Mouse (Mus musculus) heart, embryonic 10.5 days (tissue): Measurements from ENCODE around the gene Cxadr. TPM values are rescaled to one million over a fixed set of nuclear protein-coding genes. Genes with fewer than 3 reads are reported as not detected.

ENCODE experiments used
- DNase-seq: peaks from one replicate; pipeline ENCODE4 v3.0.0-alpha.2; 2017; ENCODE audit warnings: low spot score
- H3K27ac ChIP-seq: fragments of 300-500 bp; sonication (generic); 2 replicates; pipeline ENCODE4 v1.5.1; 2016; ENCODE audit warnings: mild to moderate bottlenecking
- H3K27me3 ChIP-seq: fragments of 300-500 bp; sonication (generic); 2 replicates; pipeline ENCODE4 v1.6.1; 2016; ENCODE audit warnings: mild to moderate bottlenecking; ENCODE audit not compliant: poor library complexity, insufficient read depth, severe bottlenecking
- H3K36me3 ChIP-seq: fragments of 300-500 bp; sonication (generic); 2 replicates; pipeline ENCODE4 v1.6.1; 2016; ENCODE audit warnings: mild to moderate bottlenecking, moderate library complexity
- H3K4me1 ChIP-seq: fragments of 300-500 bp; sonication (generic); 2 replicates; pipeline ENCODE4 v1.6.1; 2016; ENCODE audit warnings: mild to moderate bottlenecking
- H3K4me3 ChIP-seq: fragments of 300-500 bp; sonication (generic); 2 replicates; pipeline ENCODE4 v1.5.1; 2016; ENCODE audit warnings: mild to moderate bottlenecking, moderate library complexity
- H3K9me3 ChIP-seq: fragments of 300-500 bp; sonication (generic); 2 replicates; pipeline ENCODE4 v1.6.1; 2016; ENCODE audit warnings: mild to moderate bottlenecking, moderate library complexity
- WGBS: fragments of 180-500 bp; shearing (Covaris S2); methylation state at CpG from one replicate; pipeline ENCODE4 v1.1.7; 2016; 5-methylcytosine and 5-hydroxymethylcytosine counted together
- polyA plus RNA-seq: library from polyadenylated mRNA; unstranded; fragments of >200 nt; fragmentation: Nextera tagmentation; extraction: Ambion mirVana; gene quantifications from 2 replicates; pipeline ENCODE4 v1.2.1, GENCODE M21; 2016

Cxadr gene
- 27.9 and 35.9 TPM in 2 replicates for polyA plus RNA-seq

DNA sequence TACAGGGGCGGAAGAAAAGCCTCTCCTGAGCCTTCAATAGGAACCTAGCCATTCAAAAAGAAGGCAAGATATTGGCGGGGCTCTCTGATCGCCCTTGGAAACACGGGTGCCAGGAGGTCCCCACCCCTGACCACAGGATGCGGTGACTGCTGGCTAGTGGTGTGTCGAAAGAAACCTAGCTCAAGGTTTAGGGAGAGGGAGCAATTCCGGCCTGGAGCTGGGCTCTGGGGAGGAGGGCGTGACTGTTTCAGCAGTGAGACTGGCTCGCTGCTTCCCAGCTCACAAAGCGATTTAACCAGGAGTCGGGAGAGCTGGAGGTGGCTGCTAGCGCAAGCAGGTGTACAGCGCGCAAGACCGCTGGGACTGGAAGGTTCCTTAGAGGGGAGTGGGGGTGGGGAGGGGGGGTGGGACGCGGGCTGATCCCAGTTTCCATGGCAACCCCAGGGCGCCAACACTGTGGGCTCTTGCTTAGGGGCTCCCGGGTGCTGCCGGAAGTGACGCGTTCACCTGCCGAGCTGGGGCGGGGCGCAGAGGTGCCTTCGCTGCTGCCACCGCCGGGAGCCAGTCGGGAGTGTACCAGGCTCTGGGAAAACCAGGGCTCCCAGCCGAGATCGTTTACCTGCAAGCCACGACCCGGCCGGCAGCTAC is at the start of gene Cxadr:
Gene Cxadr, plus strand, starts transcription at position 307 of the 648 bp plus-strand sequence.
- peak; percentile 95 for DNase-seq
- peak within 1 kb of the TSS; percentile 91 for H3K27ac ChIP-seq
- under 1% methylated on average over 34 of the region's 34 CpGs for WGBS
- no peaks in the 10 kb centered on the region for H3K9me3 ChIP-seq
- no peaks in the 10 kb centered on the region for H3K36me3 ChIP-seq
- H3K4me3 ChIP-seq = peak within 1 kb of the TSS; percentile 94
- H3K27me3 ChIP-seq = no peaks in the 10 kb centered on the region
- peaks cover 33% of the 10 kb centered on the region for H3K4me1 ChIP-seq

DNA sequence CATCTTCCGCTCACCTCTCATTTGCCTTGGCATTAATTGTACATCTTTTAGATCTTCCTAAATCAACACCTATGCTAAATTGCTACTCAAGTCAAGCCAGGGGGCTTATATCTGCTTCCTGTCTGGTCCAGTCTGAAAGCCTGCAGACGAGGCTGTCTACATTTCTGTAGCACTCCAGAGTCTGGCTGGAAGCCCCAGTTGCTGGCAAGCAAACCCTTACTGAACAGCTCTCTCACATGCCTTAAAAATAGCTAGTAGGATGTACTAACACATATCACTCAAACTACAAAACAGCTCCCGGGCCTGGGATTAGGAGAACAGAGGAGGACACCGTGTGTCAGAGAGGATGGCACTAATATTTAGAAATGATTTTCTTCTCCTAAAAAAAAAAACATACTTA is 42.3 kb upstream of the Cxadr start:
- Histone ChIP-seq H3K27me3 (no peaks in the 10 kb centered on the region), H3K36me3 (no peaks in the 10 kb centered on the region), H3K4me1 (peaks cover 3% of the 10 kb centered on the region; the same call in 1 of the 2 replicates), H3K27ac (peak overlapping the region; percentile 60; the same call in 1 of the 2 replicates), H3K9me3 (no peaks in the 10 kb centered on the region), H3K4me3 (no peak overlapping the region)
- WGBS = 34% methylated on average over 4 of the region's 4 CpGs
- DNase-seq = no peak

DNA sequence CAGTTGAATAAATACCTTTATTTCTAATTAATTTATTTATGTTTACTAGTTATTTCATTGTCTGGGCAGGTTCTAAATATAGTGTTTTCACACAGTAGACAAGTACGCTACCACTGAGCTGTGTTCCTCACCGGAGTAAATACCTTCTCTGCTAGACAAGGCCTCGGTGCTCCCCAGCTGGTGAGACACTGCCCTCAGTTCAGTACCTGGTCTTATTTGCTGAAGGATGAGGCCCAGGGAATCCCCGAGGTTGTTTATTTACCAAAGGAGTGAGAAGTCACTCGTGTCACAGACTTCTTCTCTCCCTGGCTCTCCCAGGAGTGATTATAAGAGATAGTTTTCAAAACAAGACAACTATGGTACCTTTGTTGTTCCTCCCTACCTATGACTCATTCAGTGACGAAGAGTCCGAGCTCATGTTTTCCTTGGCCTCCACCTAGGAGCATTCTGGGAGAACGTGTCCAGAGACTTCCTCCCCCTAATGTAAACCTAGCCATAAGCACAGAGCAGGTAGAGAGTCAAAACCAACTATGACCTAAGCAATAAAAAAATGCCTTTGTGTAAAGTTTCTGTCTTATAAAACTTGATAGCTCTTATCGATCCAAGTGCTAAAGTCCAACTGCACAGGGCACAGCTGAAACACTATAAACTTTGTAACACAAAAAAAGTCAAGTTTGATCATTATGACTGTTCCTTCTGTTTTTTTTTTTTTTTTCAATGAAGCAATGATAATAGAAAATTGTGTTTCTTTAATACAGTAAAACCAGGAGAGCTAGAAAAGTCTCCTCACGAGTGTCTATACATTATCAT is 41.0 kb upstream of the Cxadr start:
- Histone ChIP-seq H3K9me3 (no peaks in the 10 kb centered on the region), H3K4me1 (peaks cover 9% of the 10 kb centered on the region), H3K36me3 (no peaks in the 10 kb centered on the region), H3K27me3 (no peaks in the 10 kb centered on the region), H3K27ac (no peak overlapping the region), H3K4me3 (no peak overlapping the region)
- 64% methylated on average over 10 of the region's 10 CpGs for WGBS
- DNase-seq = no peak

DNA sequence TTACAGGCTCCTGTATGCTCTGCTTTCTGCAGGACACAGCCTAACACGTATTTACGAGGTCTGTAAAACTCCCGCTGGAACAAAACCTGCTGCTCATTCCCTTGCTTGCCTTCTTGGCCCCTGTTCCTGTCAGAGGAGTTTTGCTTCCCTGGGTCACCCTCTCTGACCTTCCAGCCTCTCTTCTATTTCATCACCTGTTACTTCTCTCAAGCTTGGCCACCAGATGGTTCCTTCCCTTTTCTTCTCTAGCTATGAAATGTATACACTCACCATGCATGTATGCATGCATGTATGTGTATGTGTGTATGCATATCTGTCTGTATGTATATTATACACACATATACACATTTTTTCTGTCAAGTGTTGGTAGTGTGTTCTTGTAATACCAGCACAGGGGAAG is 39.8 kb upstream of the Cxadr start:
- 67% methylated on average over 3 of the region's 3 CpGs for WGBS
- Histone ChIP-seq H3K4me3 (no peak overlapping the region), H3K27ac (no peak overlapping the region), H3K27me3 (no peaks in the 10 kb centered on the region), H3K4me1 (peaks cover 15% of the 10 kb centered on the region), H3K36me3 (no peaks in the 10 kb centered on the region), H3K9me3 (no peaks in the 10 kb centered on the region)
- DNase-seq = no peak

DNA sequence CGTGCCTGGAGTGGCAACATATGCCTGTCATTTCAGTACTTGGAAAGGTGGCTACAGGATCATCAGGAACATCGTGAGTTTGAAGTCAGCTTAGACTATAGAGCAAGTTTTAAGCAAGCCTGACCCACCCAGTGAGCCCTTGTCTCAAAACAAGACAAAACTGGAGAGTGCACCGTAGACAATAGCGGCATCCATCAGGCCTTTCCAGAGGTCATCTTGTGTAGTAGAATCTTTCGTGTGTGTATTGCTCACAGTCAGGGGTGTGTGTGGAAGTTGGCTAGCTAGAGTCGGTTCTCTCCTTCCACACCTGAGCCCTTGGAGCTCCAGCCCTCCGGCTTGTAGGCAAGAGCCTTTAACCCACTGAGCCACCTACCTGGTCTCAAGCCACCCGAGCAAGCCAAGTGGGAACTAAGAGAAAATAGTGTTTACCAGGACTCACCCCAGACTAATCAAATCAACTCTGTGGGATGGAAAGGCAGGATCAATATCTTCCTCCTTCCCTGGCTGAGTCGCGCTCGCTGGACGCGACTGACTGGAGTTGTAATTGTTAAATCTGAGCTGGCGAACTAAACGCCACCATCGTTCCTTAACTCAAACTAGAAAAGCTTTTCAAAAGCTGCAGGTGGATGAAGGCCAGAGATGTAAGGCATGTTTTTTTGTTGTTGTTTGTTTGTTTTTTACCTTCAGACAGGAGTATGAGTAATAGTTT is 36.7 kb upstream of the Cxadr start:
- no peak for DNase-seq
- peak overlapping the region; percentile 89 for H3K27ac ChIP-seq

DNA sequence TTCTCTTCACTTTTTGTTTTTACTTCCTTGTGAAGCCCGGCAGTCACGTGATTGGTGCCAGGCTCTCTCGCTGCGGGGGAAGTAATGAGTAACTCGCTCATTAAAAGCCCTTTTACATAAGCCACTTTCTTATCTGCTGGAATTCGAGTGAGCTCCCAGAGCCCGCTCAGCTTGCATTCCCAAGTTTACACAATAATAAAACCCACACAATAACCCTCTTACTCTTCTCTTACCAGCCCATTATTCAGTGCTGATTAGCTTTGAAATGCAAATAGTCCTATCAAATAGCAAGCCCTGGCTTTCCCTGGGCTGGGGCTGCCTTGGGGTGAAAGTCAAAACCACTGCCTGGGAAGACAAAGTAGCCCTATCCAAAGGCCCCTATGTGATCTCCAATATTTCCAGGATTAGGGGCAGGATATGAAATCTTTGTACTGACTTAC is 36.1 kb upstream of the Cxadr start:
- WGBS = under 1% methylated on average over 7 of the region's 7 CpGs
- DNase-seq = peak; percentile 87
- H3K4me3 ChIP-seq = peak overlapping the region; percentile 58
- no peaks in the 10 kb centered on the region for H3K36me3 ChIP-seq
- H3K9me3 ChIP-seq = no peaks in the 10 kb centered on the region
- H3K4me1 ChIP-seq = peaks cover 11% of the 10 kb centered on the region
- peak overlapping the region; percentile 89 for H3K27ac ChIP-seq
- H3K27me3 ChIP-seq = no peaks in the 10 kb centered on the region

More for the DNA sequence above, 36.7 kb upstream of the Cxadr start:
- Histone ChIP-seq H3K27me3 (no peaks in the 10 kb centered on the region), H3K9me3 (no peaks in the 10 kb centered on the region), H3K36me3 (no peaks in the 10 kb centered on the region), H3K4me3 (peak overlapping the region; percentile 58), H3K4me1 (peaks cover 11% of the 10 kb centered on the region)
- 18% methylated on average over 16 of the region's 16 CpGs for WGBS

DNA sequence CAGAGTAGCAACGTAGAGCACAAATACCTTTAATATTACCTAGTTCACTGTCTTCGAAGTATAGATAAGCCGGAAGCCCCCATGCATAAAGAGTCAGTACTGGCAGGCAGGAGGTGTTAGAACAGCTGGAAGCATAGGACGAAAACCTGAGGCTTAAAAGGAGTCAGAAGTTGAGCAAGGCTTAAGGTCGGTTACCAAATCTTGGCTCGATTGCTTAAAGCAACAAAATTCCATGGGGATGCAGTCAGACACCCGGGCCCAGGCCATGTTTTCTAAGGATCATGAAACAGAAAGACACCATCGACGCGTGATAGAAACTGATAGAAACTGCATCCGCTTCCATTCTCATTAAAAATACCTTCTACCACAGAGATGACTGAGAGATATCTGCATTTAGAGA is 35.5 kb upstream of the Cxadr start:
- Histone ChIP-seq H3K4me1 (peaks cover 11% of the 10 kb centered on the region), H3K9me3 (no peaks in the 10 kb centered on the region), H3K27ac (peak overlapping the region; percentile 89; the same call in 1 of the 2 replicates), H3K36me3 (no peaks in the 10 kb centered on the region), H3K27me3 (no peaks in the 10 kb centered on the region), H3K4me3 (no peak overlapping the region)
- 34% methylated on average over 11 of the region's 11 CpGs for whole genome bisulfite sequencing
- DNase-seq = no peak

DNA sequence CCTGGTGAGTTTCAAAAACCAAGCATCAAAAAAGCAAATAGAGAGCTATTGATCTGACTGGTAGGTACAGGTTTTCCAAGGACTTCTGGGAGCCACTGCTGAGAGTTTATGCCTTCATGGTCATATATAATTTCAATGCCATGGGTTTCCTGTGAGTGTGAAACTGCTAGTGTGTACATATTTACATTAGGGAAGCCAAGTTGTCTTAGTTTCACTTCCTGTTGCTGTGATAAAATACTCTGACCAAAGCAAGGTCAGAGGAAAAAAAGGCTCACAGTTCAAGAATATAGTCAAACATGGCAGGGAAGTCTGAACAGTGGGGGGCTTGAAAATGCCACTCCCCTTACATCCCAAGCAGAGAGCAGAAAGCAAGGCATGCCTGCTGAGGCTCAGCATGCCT is 33.8 kb upstream of the Cxadr start:
- Histone ChIP-seq H3K36me3 (no peaks in the 10 kb centered on the region), H3K4me3 (no peak overlapping the region), H3K27me3 (no peaks in the 10 kb centered on the region), H3K27ac (no peak overlapping the region), H3K9me3 (no peaks in the 10 kb centered on the region), H3K4me1 (peaks cover 11% of the 10 kb centered on the region)
- no peak for DNase-seq

DNA sequence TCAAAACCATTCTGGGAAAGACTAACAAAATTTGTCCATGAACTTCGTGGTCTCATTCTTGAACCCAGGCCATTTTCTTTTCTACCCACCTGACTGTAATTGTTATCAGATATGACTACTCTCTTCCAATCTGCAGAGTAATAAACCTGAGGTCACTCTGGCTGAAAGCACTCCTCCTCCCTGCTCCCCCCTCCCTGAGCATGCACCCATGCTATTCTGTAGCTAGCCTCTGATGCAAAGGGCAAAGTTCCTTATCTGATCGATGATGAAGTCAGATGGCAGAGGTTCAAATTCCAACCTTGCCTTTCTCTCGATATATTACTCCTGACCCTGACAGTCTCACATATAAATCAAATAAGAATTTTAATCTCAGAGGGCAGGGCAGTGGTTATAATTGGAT is 33.1 kb upstream of the Cxadr start:
- no peaks in the 10 kb centered on the region for H3K27me3 ChIP-seq
- H3K4me1 ChIP-seq = peaks cover 11% of the 10 kb centered on the region
- no peak overlapping the region for H3K4me3 ChIP-seq
- H3K9me3 ChIP-seq = no peaks in the 10 kb centered on the region
- H3K27ac ChIP-seq = no peak overlapping the region
- H3K36me3 ChIP-seq = no peaks in the 10 kb centered on the region
- WGBS = 85% methylated on average over 3 of the region's 3 CpGs
- no peak for DNase-seq

DNA sequence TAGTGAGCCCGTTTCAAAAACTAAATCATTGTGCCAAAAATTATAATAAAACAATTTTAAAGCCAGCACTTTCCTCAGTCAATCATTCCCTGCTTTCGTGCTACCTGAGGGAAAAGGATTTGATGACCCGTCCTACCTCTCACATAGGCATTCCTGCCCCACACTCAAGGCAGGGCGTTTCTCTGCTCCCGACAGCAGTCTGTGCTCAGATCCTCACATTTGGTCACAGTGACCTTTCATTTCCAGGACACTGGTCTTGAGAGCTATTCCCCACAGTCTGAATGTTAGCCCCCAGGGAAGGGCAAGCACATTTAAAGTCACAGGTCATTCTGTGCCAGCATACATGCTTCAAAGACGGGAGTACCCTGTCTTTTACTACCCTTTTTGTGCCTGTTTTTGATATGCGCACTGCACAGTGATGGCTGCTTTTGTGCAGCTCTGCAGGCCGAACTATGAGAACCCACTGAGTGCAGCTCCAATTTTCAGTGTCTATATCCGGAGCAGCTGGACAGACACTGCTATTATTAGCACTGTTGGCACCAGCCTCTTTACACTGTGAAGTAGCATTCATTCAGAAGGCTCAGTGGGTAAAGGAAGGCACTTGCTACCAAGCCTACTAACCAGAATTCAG is 26.3 kb upstream of the Cxadr start:
- 64% methylated on average over 9 of the region's 9 CpGs for WGBS
- Histone ChIP-seq H3K27me3 (no peaks in the 10 kb centered on the region), H3K27ac (peak overlapping the region; percentile 79), H3K9me3 (no peaks in the 10 kb centered on the region), H3K4me1 (peaks cover 10% of the 10 kb centered on the region), H3K4me3 (no peak overlapping the region), H3K36me3 (no peaks in the 10 kb centered on the region)
- no peak for DNase-seq

DNA sequence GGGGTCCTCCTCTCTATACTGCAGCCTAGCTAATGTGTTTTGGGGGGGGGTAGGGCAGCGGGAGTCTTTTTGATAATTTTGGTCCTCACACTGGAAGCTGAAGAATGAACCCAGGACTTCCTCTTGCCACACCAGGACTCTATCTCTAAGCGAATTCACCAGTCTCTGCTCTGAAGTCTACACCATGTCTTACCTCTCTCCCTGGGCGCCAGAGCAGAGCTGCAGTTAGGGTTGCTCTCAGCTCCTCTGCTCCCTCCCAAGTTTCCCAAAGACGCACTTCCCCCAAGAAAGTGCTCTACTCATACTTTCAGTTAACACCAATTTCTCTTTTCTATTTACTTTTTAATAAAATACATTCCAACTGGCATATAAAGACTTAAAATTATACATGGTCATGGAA is 23.7 kb upstream of the Cxadr start:
- Histone ChIP-seq H3K4me1 (peaks cover 17% of the 10 kb centered on the region), H3K27ac (no peak overlapping the region)
- 54% methylated on average over 4 of the region's 4 CpGs for WGBS

DNA sequence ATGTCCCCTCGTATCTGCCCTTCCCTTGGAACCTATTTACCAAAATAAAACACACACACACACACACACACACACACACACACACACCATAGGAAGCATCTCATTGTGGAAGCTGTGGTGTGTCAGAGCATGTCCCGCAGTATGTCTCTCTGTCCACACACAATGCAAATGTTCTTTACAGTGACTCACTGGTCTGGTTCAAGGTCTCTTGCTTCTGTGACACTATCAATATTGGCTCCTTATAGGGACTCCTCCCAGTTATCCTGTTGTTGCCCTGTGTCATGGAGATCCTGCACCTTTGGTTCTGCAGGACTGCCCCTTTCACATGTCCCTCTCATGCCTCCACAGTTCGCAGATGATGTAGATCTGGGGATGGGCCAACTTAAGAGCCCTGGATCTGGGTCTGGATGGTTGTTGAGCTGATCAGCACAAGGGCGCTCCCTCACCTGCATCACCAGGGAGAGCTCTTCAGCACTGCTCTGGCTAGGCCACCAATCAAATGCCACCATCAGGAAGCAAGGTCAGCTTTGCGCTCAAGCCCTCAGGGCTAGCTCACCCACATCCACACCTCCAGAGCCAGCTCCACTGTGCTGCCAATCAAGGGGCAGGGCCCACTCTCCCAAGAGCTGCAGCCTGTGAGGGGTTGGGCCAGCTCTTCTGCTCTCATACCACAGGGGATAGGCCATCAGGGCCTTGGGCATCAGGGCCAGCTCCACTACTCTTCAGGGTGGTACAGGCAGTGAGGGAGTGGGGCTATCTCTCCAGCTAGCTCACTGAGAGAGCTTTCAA is 21.0 kb upstream of the Cxadr start:
- H3K27me3 ChIP-seq = peaks cover 3% of the 10 kb centered on the region; the same call in 1 of the 2 replicates
- H3K9me3 ChIP-seq = no peaks in the 10 kb centered on the region
- WGBS = 73% methylated on average over 5 of the region's 5 CpGs
- no peak for DNase-seq
- peaks cover 11% of the 10 kb centered on the region for H3K4me1 ChIP-seq
- H3K36me3 ChIP-seq = no peaks in the 10 kb centered on the region
- H3K27ac ChIP-seq = peak overlapping the region; percentile 16; the same call in 1 of the 2 replicates
- H3K4me3 ChIP-seq = no peak overlapping the region

More for the DNA sequence above, 23.7 kb upstream of the Cxadr start:
- Histone ChIP-seq H3K4me3 (no peak overlapping the region), H3K36me3 (no peaks in the 10 kb centered on the region), H3K9me3 (no peaks in the 10 kb centered on the region), H3K27me3 (peaks cover 3% of the 10 kb centered on the region; the same call in 1 of the 2 replicates)
- DNase-seq = no peak
